ENCODE assay signal across 9 mouse cellular contexts in genomic region chr9:99800076-99800475, GRCm38 (mm10).
DNase-seq lines count a peak whose midpoint lies in the region; ATAC-seq lines count a peak whose summit lies in the region.
"Had no signal": no experiment of that assay in that cellular context is flagged by ENCODE, and none has a peak within 500 bp of the region (broad histone marks: within the 10 kb centered on the region; RNA-seq: fewer than 3 reads in every experiment).

No protein-coding gene starts in this region.

- WGBS in embryonic facial prominence, embryonic 15.5 days = 2% methylated on average over 13 of the region's 13 CpGs
- WGBS in neural tube, embryonic 11.5 days = 3% methylated on average over 13 of the region's 13 CpGs

- no peak for ATAC-seq in embryonic facial prominence, embryonic 15.5 days (ENCODE audit: insufficient number of reproducible peaks, low FRiP score, low TSS enrichment, low read depth)
- ATAC-seq in neural tube, embryonic 11.5 days (ENCODE audit: insufficient read depth, low FRiP score, low TSS enrichment) = no peak

- H3K27ac ChIP-seq in embryonic facial prominence, embryonic 15.5 days (replicated peaks) = no peak overlapping the region
- H3K27ac ChIP-seq in neural tube, embryonic 11.5 days (ENCODE audit: low read depth, low read length) = 0 out of 2 replicates have a peak overlapping the region, but pooled peaks have one; percentile 4

- DNase-seq in kidney, adult 18-20 months = peak; percentile 2
- no peak for DNase-seq in kidney, adult 11 months
- DNase-seq in kidney, postnatal 10 days = peak; percentile 10
- DNase-seq in neural tube, embryonic 11.5 days (ENCODE audit: low spot score) = peak; percentile 57
- no peak for DNase-seq in gastrocnemius, postnatal 14 days
- no peak for DNase-seq in B cell, adult 2 months
- DNase-seq in right cerebral cortex, adult 18-20 months = no peak

- H3K9me3 ChIP-seq in embryonic facial prominence, embryonic 15.5 days (replicated peaks) = no peaks in the 10 kb centered on the region
- H3K9me3 ChIP-seq in neural tube, embryonic 11.5 days (ENCODE audit: control insufficient read depth, low read length) = no peaks in the 10 kb centered on the region

- no peak overlapping the region for H3K9ac ChIP-seq in embryonic facial prominence, embryonic 15.5 days
- H3K9ac ChIP-seq in neural tube, embryonic 11.5 days (ENCODE audit: low read length) = peak overlapping the region; percentile 41; the same call in 1 of the 2 replicates

- H3K36me3 ChIP-seq in embryonic facial prominence, embryonic 15.5 days = no peaks in the 10 kb centered on the region
- no peaks in the 10 kb centered on the region for H3K36me3 ChIP-seq in neural tube, embryonic 11.5 days (ENCODE audit: control insufficient read depth, insufficient read depth, low read length)
- H3K36me3 ChIP-seq: G1E had no signal

- H3K4me2 ChIP-seq in embryonic facial prominence, embryonic 15.5 days (replicated peaks) = peak overlapping the region; percentile 63
- H3K4me2 ChIP-seq in neural tube, embryonic 11.5 days (ENCODE audit: low read depth) = peak overlapping the region; percentile 55

- H3K4me3 ChIP-seq in embryonic facial prominence, embryonic 15.5 days (replicated peaks) = peak overlapping the region; percentile 34
- H3K4me3 ChIP-seq in neural tube, embryonic 11.5 days (ENCODE audit: low read depth, low read length) = peak overlapping the region; percentile 19

- intact Hi-C loops in gastrocnemius, postnatal 14 days (cut with DNase I; ENCODE audit: low total_unique reads) = no loop called here

- H3K4me1 ChIP-seq in embryonic facial prominence, embryonic 15.5 days = peaks cover 11% of the 10 kb centered on the region
- peaks cover 12% of the 10 kb centered on the region for H3K4me1 ChIP-seq in neural tube, embryonic 11.5 days (ENCODE audit: control insufficient read depth, insufficient read depth, low read length)

- peaks cover 6% of the 10 kb centered on the region; the same call in 1 of the 2 replicates for H3K27me3 ChIP-seq in embryonic facial prominence, embryonic 15.5 days
- no peaks in the 10 kb centered on the region for H3K27me3 ChIP-seq in neural tube, embryonic 11.5 days (ENCODE audit: control insufficient read depth, insufficient read depth, low read length)

Comparison
In these comparisons a context has a peak if more than half of its experiments do, and no peak if none do; other contexts are left out.
1. DNase-seq: peak in kidney, adult 18-20 months (single experiment), kidney, postnatal 10 days (single experiment) and neural tube, embryonic 11.5 days (single experiment); none in kidney, adult 11 months (single experiment), gastrocnemius, postnatal 14 days (single experiment), B cell, adult 2 months (0 of 2) and right cerebral cortex, adult 18-20 months (single experiment).